Mouse (Mus musculus): ENCODE data around the gene Zfp64. TPM values are rescaled to one million over a fixed set of nuclear protein-coding genes. Genes with fewer than 3 reads are reported as not detected.
"Not testable (repeated sequence)": the region's sequence is repeated elsewhere in the genome, so short reads cannot be mapped to it uniquely, and the experiment has no call there.

Gene Zfp64
- total and polyA plus RNA-seq, 3 experiments = 20.0 to 37.0 (median 25.1) TPM

DNA sequence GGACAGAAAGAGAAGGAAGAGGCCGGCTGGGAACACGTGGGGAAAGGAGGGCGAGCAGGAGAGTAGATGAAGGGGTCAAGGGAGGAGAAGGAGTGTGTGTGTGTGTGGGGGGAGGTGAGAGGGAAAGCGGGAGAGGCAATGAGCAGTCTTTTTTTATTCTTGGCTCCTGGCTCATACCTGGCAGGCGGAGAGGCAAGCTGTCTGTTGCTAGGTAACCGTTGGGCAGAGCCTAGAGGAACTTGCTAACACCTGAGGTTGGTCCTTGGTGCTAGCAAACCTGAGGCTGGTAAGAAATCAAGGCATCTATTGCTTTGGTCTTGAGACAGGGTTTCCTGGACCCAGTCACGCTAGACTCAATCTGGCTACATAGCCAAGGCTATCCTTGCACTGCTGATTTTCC lies 98.7 kb downstream of the Zfp64 start:
- Histone ChIP-seq H3K4me1 (ENCODE audit: control insufficient read depth in 1 of 2, insufficient read depth in 2 of 2) (no peaks in the 10 kb centered on the region), H3K36me3 (replicated peaks in 1 of 2; ENCODE audit: control insufficient read depth in 1 of 2, insufficient read depth in 1 of 2, low read length in 1 of 2) (no peaks in the 10 kb centered on the region), H3K9me3 (replicated peaks; ENCODE audit: low read length) (no peaks in the 10 kb centered on the region), H3K79me2 (replicated peaks; ENCODE audit: control insufficient read depth, extremely low read depth, insufficient read depth, poor library complexity, severe bottlenecking) (no peaks in the 10 kb centered on the region), H3K27ac (ENCODE audit: insufficient read depth, low read depth) (no peak overlapping the region), H3K9ac (ENCODE audit: insufficient read depth, low read depth) (no peak overlapping the region), H3K4me3 (replicated peaks in 1 of 3; ENCODE audit: low read depth in 2 of 3, low read length in 2 of 3, poor library complexity in 1 of 3) (no peak overlapping the region), H3K27me3 (replicated peaks) (no peaks in the 10 kb centered on the region), H3K4me2 (ENCODE audit: insufficient read depth, low read depth, poor library complexity, severe bottlenecking) (no peak overlapping the region)
- dilution Hi-C loops (cut with MboI; ENCODE audit: extremely low pct_ligation_motif_present, extremely low pct_unique_long_range_greater_than_20kb, low sequenced_read_pairs) = no loop called here
- TF ChIP-seq EP300 (IDR thresholded peaks at IDR 0.05; ENCODE audit: low read length) (no peak), POLR2AphosphoS2 (IDR thresholded peaks at IDR 0.05; ENCODE audit: low read depth, low read length) (no peak), ETS1 (conservative IDR thresholded peaks at IDR 0.05; ENCODE audit: low read depth, low read length) (no peak), MAFK (IDR thresholded peaks at IDR 0.05; ENCODE audit: insufficient replicate concordance, low read length) (no peak), HCFC1 (IDR thresholded peaks at IDR 0.05; ENCODE audit: low read depth, low read length) (no peak), ZKSCAN1 (IDR thresholded peaks at IDR 0.05; ENCODE audit: borderline replicate concordance, low read depth, low read length) (no peak), MAX (IDR thresholded peaks at IDR 0.05; ENCODE audit: low read length) (no peak), CHD2 (IDR thresholded peaks at IDR 0.05; ENCODE audit: low read length) (no peak), ELF1 (IDR thresholded peaks at IDR 0.05; ENCODE audit: low read depth, low read length) (no peak), RAD21 (IDR thresholded peaks at IDR 0.05; ENCODE audit: low read depth, low read length) (no peak), ZNF384 (IDR thresholded peaks at IDR 0.05; ENCODE audit: low read depth, low read length) (no peak), TBP (conservative IDR thresholded peaks at IDR 0.05; ENCODE audit: low read depth, low read length) (no peak)
- in situ Hi-C loops (cut with MboI; ENCODE audit: low pct_ligation_motif_present, low pct_unique_long_range_greater_than_20kb, low sequenced_read_pairs) = no loop called here
- DNase-seq (ENCODE audit: extremely low read depth) = no peak

DNA sequence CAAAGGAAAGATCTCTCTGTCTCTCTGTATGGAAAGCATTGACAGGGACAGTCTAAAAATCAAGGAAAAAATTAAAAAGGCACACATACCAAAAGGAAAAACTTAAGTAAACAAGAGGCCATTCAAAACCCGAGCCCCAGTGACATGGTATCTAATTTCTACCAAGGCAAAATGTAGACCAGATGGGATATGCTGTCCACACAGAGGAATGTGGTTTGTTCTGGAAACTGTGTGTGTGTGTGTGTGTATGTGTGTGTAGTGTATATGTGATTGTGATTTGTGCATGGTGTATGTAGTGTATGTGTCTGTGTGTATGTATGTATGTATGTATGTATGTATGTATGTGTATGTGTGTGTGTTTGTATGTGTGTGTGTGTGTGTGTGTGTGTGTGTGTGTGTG lies 100.6 kb downstream of the Zfp64 start:
- no peaks in the 10 kb centered on the region for H3K27me3 ChIP-seq (replicated peaks)
- no peaks in the 10 kb centered on the region for H3K9me3 ChIP-seq (replicated peaks; ENCODE audit: low read length)
- in situ Hi-C loops (cut with MboI; ENCODE audit: low pct_ligation_motif_present, low pct_unique_long_range_greater_than_20kb, low sequenced_read_pairs) (no loop called here), dilution Hi-C loops (cut with MboI; ENCODE audit: extremely low pct_ligation_motif_present, extremely low pct_unique_long_range_greater_than_20kb, low sequenced_read_pairs) (no loop called here)
- no peaks in the 10 kb centered on the region for H3K79me2 ChIP-seq (replicated peaks; ENCODE audit: control insufficient read depth, extremely low read depth, insufficient read depth, poor library complexity, severe bottlenecking)
- H3K36me3 ChIP-seq (replicated peaks in 1 of 2; ENCODE audit: control insufficient read depth in 1 of 2, insufficient read depth in 1 of 2, low read length in 1 of 2) = no peaks in the 10 kb centered on the region
- DNase-seq (ENCODE audit: extremely low read depth) = no peak
- no peak overlapping the region for H3K27ac ChIP-seq (ENCODE audit: insufficient read depth, low read depth)
- TF ChIP-seq NELFE (IDR thresholded peaks at IDR 0.05; ENCODE audit: low read depth, low read length) = no peak
- no peak for TF ChIP-seq CHD2 (IDR thresholded peaks at IDR 0.05; ENCODE audit: low read length)
- TF ChIP-seq UBTF (IDR thresholded peaks at IDR 0.05; ENCODE audit: low read depth, low read length) = no peak
- TF ChIP-seq MAX (IDR thresholded peaks at IDR 0.05; ENCODE audit: low read length) = no peak
- no peak for TF ChIP-seq E2F4 (IDR thresholded peaks at IDR 0.05; ENCODE audit: insufficient replicate concordance, low read depth, low read length)
- no peak for TF ChIP-seq ZKSCAN1 (IDR thresholded peaks at IDR 0.05; ENCODE audit: borderline replicate concordance, low read depth, low read length)
- TF ChIP-seq ZC3H11A (IDR thresholded peaks at IDR 0.05; ENCODE audit: low read depth, low read length) = no peak
- TF ChIP-seq POLR2A (IDR thresholded peaks at IDR 0.05; ENCODE audit: low read depth, low read length) = no peak
- TF ChIP-seq USF2 (conservative IDR thresholded peaks at IDR 0.05; ENCODE audit: low read depth, low read length) = no peak
- no peak for TF ChIP-seq SMC3 (IDR thresholded peaks at IDR 0.05; ENCODE audit: low read depth, low read length)
- TF ChIP-seq BHLHE40 (IDR thresholded peaks at IDR 0.05; ENCODE audit: low read depth, low read length) = no peak
- no peak for TF ChIP-seq CTCF (conservative IDR thresholded peaks at IDR 0.05 in 1 of 2, IDR thresholded peaks at IDR 0.05 in 1 of 2; ENCODE audit: low read depth in 2 of 2, low read length in 2 of 2)
- no peak for TF ChIP-seq PAX5 (IDR thresholded peaks at IDR 0.05; ENCODE audit: low read length)
- TF ChIP-seq RAD21 (IDR thresholded peaks at IDR 0.05; ENCODE audit: low read depth, low read length) = no peak
- TF ChIP-seq RCOR1 (conservative IDR thresholded peaks at IDR 0.05; ENCODE audit: low read depth, low read length) = no peak
- no peak for TF ChIP-seq CHD1 (IDR thresholded peaks at IDR 0.05; ENCODE audit: low read depth, low read length)
- TF ChIP-seq ETS1 (conservative IDR thresholded peaks at IDR 0.05; ENCODE audit: low read depth, low read length) = no peak
- no peak overlapping the region for H3K4me2 ChIP-seq (ENCODE audit: insufficient read depth, low read depth, poor library complexity, severe bottlenecking)
- no peak overlapping the region for H3K9ac ChIP-seq (ENCODE audit: insufficient read depth, low read depth)
- no peaks in the 10 kb centered on the region for H3K4me1 ChIP-seq (ENCODE audit: control insufficient read depth in 1 of 2, insufficient read depth in 2 of 2)
- no peak overlapping the region for H3K4me3 ChIP-seq (replicated peaks in 1 of 3; ENCODE audit: low read depth in 2 of 3, low read length in 2 of 3, poor library complexity in 1 of 3)

DNA sequence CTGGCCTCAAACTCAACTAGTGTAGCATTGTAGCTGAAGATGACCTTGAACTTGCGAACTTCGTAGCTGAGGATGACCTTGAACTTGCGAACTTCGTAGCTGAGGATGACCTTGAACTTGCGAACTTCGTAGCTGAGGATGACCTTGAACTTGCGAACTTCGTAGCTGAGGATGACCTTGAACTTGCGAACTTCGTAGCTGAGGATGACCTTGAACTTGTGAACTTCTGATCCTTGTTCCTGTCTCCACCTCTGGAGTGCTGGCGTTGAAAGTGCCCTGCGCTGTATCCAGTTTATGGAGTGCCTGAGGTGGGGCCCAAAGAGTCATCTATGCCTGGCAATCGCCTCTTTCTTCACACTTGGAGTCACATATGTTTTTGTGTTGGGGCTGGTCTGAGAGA lies 101.5 kb downstream of the Zfp64 start:
- H3K27me3 ChIP-seq (replicated peaks); H3K9me3 ChIP-seq (replicated peaks; ENCODE audit: low read length); H3K4me2 ChIP-seq (ENCODE audit: insufficient read depth, low read depth, poor library complexity, severe bottlenecking); H3K79me2 ChIP-seq (replicated peaks; ENCODE audit: control insufficient read depth, extremely low read depth, insufficient read depth, poor library complexity, severe bottlenecking); H3K4me1 ChIP-seq (ENCODE audit: control insufficient read depth in 1 of 2, insufficient read depth in 2 of 2); H3K9ac ChIP-seq (ENCODE audit: insufficient read depth, low read depth); H3K36me3 ChIP-seq (replicated peaks in 1 of 2; ENCODE audit: control insufficient read depth in 1 of 2, insufficient read depth in 1 of 2, low read length in 1 of 2); DNase-seq (ENCODE audit: extremely low read depth); H3K4me3 ChIP-seq (replicated peaks in 1 of 3; ENCODE audit: low read depth in 2 of 3, low read length in 2 of 3, poor library complexity in 1 of 3); dilution Hi-C loops (cut with MboI; ENCODE audit: extremely low pct_ligation_motif_present, extremely low pct_unique_long_range_greater_than_20kb, low sequenced_read_pairs); H3K27ac ChIP-seq (ENCODE audit: insufficient read depth, low read depth); in situ Hi-C loops (cut with MboI; ENCODE audit: low pct_ligation_motif_present, low pct_unique_long_range_greater_than_20kb, low sequenced_read_pairs): not testable (repeated sequence)

All from CH12.LX (cell line).